Mouse (Mus musculus) limb, embryonic 10.5 days (tissue): ENCODE data around the gene Apc2. TPM values are rescaled to one million over a fixed set of nuclear protein-coding genes. Genes with fewer than 3 reads are reported as not detected.

Experiments
- DNase-seq: peaks from one replicate; pipeline ENCODE4 v3.0.0-alpha.2; 2017; ENCODE audit warnings: low spot score
- H3K27ac ChIP-seq: fragments of 300-500 bp; sonication (generic); 2 replicates; pipeline ENCODE4 v1.5.1; 2016; ENCODE audit warnings: mild to moderate bottlenecking
- H3K27me3 ChIP-seq: fragments of 300-500 bp; sonication (generic); 2 replicates; pipeline ENCODE4 v1.6.1; 2016; ENCODE audit warnings: low read depth, mild to moderate bottlenecking; ENCODE audit not compliant: poor library complexity, severe bottlenecking
- H3K36me3 ChIP-seq: fragments of 300-500 bp; sonication (generic); 2 replicates; pipeline ENCODE4 v1.6.1; 2016; ENCODE audit warnings: mild to moderate bottlenecking, moderate library complexity
- H3K4me1 ChIP-seq: fragments of 300-500 bp; sonication (generic); 2 replicates; pipeline ENCODE4 v1.6.1; 2016
- H3K4me3 ChIP-seq: fragments of 300-500 bp; sonication (generic); 2 replicates; pipeline ENCODE4 v1.5.1; 2016; ENCODE audit warnings: mild to moderate bottlenecking, moderate library complexity
- H3K9me3 ChIP-seq: fragments of 300-500 bp; sonication (generic); replicated peaks from 2 replicates; pipeline ENCODE4 v1.6.1; 2016; ENCODE audit warnings: mild to moderate bottlenecking
- WGBS: fragments of 180-500 bp; shearing (Covaris S2); methylation state at CpG from one replicate; pipeline ENCODE4 v1.1.7; 2016; 5-methylcytosine and 5-hydroxymethylcytosine counted together
- microRNA-seq: library from miRNA; unstranded; fragments of <30 nt; microRNA quantifications from one replicate; pipeline ENCODE4, GENCODE M21; 2017
- polyA plus RNA-seq: library from polyadenylated mRNA; unstranded; fragments of >200 nt; fragmentation: Nextera tagmentation; extraction: Ambion mirVana; gene quantifications from 2 replicates; pipeline ENCODE4 v1.2.1, GENCODE M21; 2016

The Apc2 gene
- polyA plus RNA-seq, 1 experiment from 2014 or later, result 2.9 TPM

DNA sequence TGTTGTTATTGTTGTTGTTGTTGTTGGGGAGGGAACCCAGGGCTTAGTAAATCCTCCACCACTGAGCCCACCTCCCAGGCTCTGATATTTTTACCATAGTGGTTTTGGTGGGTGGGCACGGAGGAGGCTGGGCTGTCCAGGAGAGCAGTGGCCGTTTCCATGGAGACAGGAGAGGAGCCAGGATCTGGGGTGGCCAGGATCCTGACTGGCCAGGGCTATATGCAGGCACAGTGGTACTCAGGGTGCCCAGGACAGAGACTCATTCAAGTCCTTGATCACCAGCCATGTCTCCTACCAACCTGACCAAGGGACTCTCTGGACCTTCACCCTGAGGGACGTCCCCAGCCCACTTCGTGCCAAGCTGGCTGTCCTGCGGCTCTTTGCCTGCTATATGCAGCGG is 68.0 kb downstream of the Apc2 start:
- 38% methylated on average over 6 of the region's 6 CpGs for WGBS
- Histone ChIP-seq H3K27ac (no peak overlapping the region), H3K27me3 (peaks cover 77% of the 10 kb centered on the region), H3K4me1 (peaks cover 20% of the 10 kb centered on the region), H3K9me3 (0 out of 2 replicates have a peak, but pooled peaks cover 2% of the 10 kb centered on the region), H3K36me3 (no peaks in the 10 kb centered on the region), H3K4me3 (peak overlapping the region; percentile 16; the same call in 1 of the 2 replicates)
- DNase-seq, result no peak

DNA sequence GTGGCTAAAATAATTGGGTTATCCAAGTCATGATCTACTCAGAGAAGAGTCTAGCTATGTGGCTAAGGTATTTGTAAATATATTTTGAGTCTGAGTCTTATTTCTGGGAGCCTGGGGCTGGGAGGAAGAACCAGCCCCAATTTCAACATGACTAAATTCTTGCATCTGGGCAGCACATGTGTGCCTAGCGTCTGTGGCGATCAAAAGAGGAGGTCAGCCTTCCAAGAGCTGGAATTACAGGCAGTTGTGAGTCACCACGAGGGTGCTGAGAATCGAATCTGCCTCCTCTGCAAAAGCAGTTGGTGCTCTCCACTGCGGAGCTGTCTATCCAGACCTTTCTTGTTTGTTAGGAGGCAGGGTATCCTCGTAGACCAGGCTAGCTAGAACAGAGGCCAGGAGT is 70.0 kb downstream of the Apc2 start:
- peaks cover 57% of the 10 kb centered on the region for H3K27me3 ChIP-seq
- WGBS, result 68% methylated on average over 6 of the region's 6 CpGs
- H3K27ac ChIP-seq, result no peak overlapping the region
- peaks cover 20% of the 10 kb centered on the region for H3K4me1 ChIP-seq
- H3K4me3 ChIP-seq, result no peak overlapping the region
- no peaks in the 10 kb centered on the region for H3K36me3 ChIP-seq
- 0 out of 2 replicates have a peak, but pooled peaks cover 2% of the 10 kb centered on the region for H3K9me3 ChIP-seq
- DNase-seq, result no peak

Small RNA genes lying within 50 kb of the gene (microRNA-seq; reads per million reads assigned to microRNA genes)
- gene Mir6911, result not detected

Other genes with a start within 250 kb of the Apc2 start
- gene Gpx4, start 248.8 kb upstream of the Apc2 start, polyA plus RNA-seq, result 589 and 631 TPM in 2 replicates
- gene Sbno2, start 190.4 kb upstream of the Apc2 start, polyA plus RNA-seq, result 17.1 and 18.4 TPM in 2 replicates
- gene Stk11, start 180.2 kb upstream of the Apc2 start, polyA plus RNA-seq, result 16.1 and 17.0 TPM in 2 replicates
- gene Atp5d, start 157.3 kb upstream of the Apc2 start, polyA plus RNA-seq, result 487 and 503 TPM in 2 replicates
- 3.3 and 4.7 TPM in 2 replicates for gene Cbarp, start 155.1 kb upstream of the Apc2 start, polyA plus RNA-seq
- gene Midn, start 147.7 kb upstream of the Apc2 start, polyA plus RNA-seq, result 26.2 and 27.1 TPM in 2 replicates
- 90.7 and 129 TPM in 2 replicates for gene Cirbp, start 130.0 kb upstream of the Apc2 start, polyA plus RNA-seq
- gene 1600002K03Rik, start 123.0 kb upstream of the Apc2 start, polyA plus RNA-seq, result 8.7 and 13.1 TPM in 2 replicates
- 63.1 and 66.8 TPM in 2 replicates for gene Efna2, start 116.5 kb upstream of the Apc2 start, polyA plus RNA-seq
- 122 and 128 TPM in 2 replicates for gene Mum1, start 69.5 kb upstream of the Apc2 start, polyA plus RNA-seq
- 311 and 345 TPM in 2 replicates for gene Ndufs7, start 46.9 kb upstream of the Apc2 start, polyA plus RNA-seq
- gene Gamt, start 35.0 kb upstream of the Apc2 start, polyA plus RNA-seq, result 14.4 and 18.4 TPM in 2 replicates
- 61.2 and 66.2 TPM in 2 replicates for gene Dazap1, start 34.5 kb upstream of the Apc2 start, polyA plus RNA-seq
- 1,092 and 1,255 TPM in 2 replicates for gene Rps15, start 3.5 kb upstream of the Apc2 start, polyA plus RNA-seq
- gene 2310011J03Rik, start 24.6 kb downstream of the Apc2 start, polyA plus RNA-seq, result 58.2 and 60.9 TPM in 2 replicates
- 6.1 and 6.3 TPM in 2 replicates for gene Pcsk4, start 33.5 kb downstream of the Apc2 start, polyA plus RNA-seq
- 5.4 and 6.6 TPM in 2 replicates for gene Reep6, start 34.0 kb downstream of the Apc2 start, polyA plus RNA-seq
- gene Adamtsl5, start 52.4 kb downstream of the Apc2 start, polyA plus RNA-seq, result 0.39 and 0.48 TPM in 2 replicates
- 0.31 and 0.48 TPM in 2 replicates for gene Plk5, start 60.5 kb downstream of the Apc2 start, polyA plus RNA-seq
- 7.2 and 7.5 TPM in 2 replicates for gene Mex3d, start 91.7 kb downstream of the Apc2 start, polyA plus RNA-seq
- 453 and 469 TPM in 2 replicates for gene Mbd3, start 103.6 kb downstream of the Apc2 start, polyA plus RNA-seq
- gene Uqcr11, start 110.9 kb downstream of the Apc2 start, polyA plus RNA-seq, result 651 and 677 TPM in 2 replicates
- gene Tcf3, start 137.7 kb downstream of the Apc2 start, polyA plus RNA-seq, result 260 and 283 TPM in 2 replicates
- not detected in 2 replicates for gene Onecut3, start 198.9 kb downstream of the Apc2 start, polyA plus RNA-seq
- gene Atp8b3, start 243.1 kb downstream of the Apc2 start, polyA plus RNA-seq, result 0.26 and 0.53 TPM in 2 replicates